Mouse (Mus musculus) brain, embryonic 14.5 days (tissue): Measurements from ENCODE around the gene Pfn3.

Source experiments
- CTCF ChIP-seq: fragments of 200-500 bp; IDR thresholded peaks from 2 replicates; pipeline ENCODE4 v1.5.1; 2012; ENCODE audit warnings: inconsistent platforms, mild to moderate bottlenecking, moderate library complexity, borderline replicate concordance; ENCODE audit not compliant: insufficient read depth, insufficient read length; ENCODE audit errors: extremely low read depth
- POLR2A ChIP-seq: fragments of 200-500 bp; IDR thresholded peaks from 2 replicates; pipeline ENCODE4 v1.6.1; 2012; ENCODE audit warnings: mild to moderate bottlenecking, inconsistent platforms, borderline replicate concordance; ENCODE audit not compliant: poor library complexity, insufficient read depth, insufficient read length, severe bottlenecking; ENCODE audit errors: extremely low read depth

DNA sequence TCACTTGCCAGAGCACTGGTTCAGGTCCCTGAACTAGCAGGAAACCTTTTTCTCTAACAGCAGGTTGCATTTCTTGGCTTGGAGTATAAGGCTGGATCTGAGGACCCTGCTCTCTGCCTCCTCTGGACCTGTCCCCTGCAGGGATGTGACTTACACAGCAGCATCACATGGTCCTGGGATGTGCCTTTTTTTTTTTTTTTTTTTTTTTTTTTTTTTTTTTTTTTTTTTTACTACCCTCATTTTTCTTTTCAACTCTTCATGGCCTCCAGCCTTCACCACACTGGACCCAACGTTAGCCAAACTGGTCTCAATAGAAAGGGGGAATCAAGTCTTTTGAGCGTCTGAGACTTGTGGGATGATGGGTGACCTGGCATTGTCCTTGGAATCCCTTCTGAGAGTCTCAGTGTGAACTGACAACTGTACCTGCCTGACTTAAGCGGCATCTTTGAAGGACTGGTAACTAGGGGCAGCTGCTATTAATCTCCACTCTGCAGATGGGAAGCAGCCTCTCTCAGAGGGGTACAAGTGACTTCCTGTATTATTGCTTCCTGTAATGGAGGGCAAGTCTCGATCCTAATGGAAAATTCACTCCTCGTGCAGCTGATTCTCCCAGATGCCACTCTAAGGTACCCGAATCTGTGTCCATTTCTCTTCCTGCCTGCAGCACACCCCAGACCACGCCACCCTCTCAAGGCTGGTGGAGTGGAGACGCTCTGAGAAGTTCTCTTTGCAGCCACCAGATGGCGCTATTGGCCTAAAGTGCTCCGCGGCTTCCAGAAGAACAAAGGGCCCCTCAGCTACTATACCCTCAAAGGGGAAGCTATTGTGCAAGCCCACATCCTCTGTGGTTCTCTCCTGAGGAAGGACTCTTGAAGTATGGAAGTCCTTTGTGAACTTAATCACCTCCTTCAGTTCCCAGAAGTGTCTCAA lies 9.9 kb downstream of the Pfn3 start:
- TF ChIP-seq CTCF (peak; percentile 98), POLR2A (no peak)
